Mouse (Mus musculus) adrenal gland, postnatal 14 days (tissue): ENCODE results near the gene Ppp1r14b. TPM values are rescaled to one million over a fixed set of nuclear protein-coding genes. Genes with fewer than 3 reads are reported as not detected.
A peak's percentile ranks its signal among the peaks of the same experiment; 100 is the strongest.

Source experiments
- DNase-seq: peaks from one replicate; pipeline ENCODE4 v3.0.0; 2021; ENCODE audit warnings: mixed read lengths
- total RNA-seq: library from RNA; stranded (reverse); gene quantifications from 2 replicates; pipeline ENCODE4 v1.2.3, GENCODE M21; 2021

The Ppp1r14b gene
- total RNA-seq, 1 experiment from 2014 or later = 264 TPM

DNA sequence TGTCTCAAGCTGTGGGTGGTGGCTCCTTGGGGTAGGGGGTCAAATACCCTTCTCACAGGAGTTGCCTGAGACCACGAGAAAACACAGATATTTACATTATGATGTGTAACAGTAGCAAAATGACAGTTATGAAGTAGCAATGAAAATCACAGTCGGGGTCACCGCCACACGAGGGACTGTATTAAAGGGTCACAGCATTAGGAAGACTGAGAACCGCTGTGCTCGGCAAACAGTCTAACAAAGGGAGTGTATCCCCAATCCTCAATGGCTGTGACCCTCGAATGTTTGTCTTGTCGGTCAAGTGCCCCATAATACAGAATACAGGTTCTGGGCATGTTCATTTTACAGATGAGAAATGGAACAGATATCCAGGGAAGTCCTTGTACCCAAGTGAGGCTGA is 19.2 kb downstream of the Ppp1r14b start:
- DNase-seq = no peak

DNA sequence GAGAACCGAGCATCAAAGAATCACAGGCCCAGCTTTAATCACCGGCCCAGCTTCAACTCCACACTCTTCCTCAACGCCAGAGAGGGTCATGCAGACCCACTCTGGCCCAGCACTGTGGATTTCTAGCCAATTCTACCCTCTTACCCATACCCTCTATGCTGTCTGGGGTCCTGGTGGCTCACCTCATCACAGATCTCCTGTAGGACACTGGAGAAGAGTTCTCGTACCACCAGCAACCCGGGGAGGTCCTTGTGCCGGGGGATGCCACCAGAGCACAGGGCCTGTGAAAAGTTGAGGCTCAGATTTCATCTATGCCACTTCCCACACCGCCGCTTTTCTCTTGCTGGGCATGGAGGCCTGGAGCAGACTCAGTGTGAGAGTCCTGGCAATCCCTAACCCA is 19.7 kb downstream of the Ppp1r14b start:
- DNase-seq = no peak

DNA sequence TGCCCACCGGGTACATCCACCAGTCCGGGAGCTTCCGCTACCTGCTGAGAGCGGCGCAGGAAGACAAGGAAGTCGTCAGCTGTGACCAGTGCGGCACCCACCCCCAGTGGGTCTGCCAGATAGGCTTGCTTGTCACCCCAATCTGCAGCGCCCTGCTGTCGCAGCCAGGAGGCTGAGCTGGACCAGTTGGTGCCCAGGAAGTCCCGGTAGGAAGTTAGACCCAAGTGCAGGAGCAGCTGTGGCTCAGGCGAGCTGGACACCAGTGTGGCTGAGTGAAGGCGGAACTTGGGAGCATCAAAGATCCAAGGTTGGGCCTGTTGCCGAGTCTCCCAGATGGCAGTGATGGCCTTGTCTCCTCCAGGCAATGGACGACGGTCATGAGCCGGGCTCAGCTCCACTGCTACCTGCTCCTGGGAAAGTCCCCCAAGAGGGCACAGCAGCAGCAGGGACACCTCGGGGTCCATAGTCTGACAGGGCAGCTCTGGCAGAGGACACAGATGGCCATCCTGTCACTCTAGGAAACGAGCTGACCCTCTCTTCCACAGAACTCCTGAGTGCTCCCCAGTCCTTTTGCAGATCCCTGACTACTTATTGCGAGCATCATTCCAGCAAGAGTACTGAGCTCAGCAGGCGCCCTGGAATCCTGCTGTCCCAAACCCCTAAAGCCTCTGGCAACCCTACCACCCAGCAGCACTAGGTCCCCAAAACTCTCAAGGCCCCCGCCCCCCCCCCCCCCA is 20.7 kb downstream of the Ppp1r14b start:
- peak; percentile 65 for DNase-seq

DNA sequence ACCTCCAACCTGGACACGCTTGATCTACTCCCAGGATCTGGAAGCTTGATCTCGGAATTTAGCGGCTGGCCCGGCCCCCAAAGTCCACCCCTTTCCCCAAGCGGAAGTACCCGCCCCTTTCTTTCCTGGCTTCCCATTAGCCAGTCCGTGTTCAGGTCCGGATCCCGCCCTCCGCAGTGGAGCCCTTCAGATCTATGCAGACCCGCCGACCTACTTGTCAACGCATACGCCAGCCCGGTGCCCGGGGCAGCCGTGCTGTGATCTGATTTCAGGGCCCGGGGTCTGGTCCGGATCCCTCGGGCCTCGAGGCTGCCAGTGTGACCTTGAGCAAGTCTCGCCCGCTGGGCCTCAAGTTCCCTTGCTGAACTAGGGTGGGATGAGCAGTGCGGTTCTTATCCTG is 21.2 kb downstream of the Ppp1r14b start, which contains the start of the genes Nudt22 and Trpt1:
Gene Nudt22, minus strand, starts transcription at position 112 of the 400 bp plus-strand sequence.
Gene Trpt1, plus strand, starts transcription at position 126 of the 400 bp plus-strand sequence.
- DNase-seq = peak; percentile 95

DNA sequence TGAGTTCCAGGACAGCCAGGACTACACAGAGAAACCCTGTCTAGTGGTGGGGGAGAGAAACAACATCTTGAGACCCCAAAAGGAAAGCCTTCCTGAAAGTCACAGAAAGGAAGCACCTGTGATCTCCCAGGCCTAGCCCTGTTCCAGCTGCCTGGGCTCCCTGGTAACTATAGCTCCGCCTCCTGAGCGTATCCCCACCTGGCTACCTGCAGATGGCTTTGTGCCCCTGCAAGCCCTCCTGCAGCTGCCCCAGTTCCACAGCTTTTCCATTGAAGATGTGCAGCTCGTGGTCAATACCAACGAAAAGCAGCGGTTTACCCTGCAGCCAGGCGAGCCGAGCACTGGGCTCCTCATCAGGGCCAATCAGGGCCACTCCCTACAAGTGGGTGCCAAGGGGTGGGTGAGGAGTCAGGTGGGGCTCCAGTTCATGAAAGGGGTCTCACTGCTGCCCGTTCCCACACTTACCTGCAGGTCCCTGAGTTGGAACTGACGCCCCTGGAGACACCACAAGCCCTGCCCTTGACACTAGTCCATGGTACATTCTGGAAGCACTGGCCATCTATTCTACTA is 23.0 kb downstream of the Ppp1r14b start:
- no peak for DNase-seq

DNA sequence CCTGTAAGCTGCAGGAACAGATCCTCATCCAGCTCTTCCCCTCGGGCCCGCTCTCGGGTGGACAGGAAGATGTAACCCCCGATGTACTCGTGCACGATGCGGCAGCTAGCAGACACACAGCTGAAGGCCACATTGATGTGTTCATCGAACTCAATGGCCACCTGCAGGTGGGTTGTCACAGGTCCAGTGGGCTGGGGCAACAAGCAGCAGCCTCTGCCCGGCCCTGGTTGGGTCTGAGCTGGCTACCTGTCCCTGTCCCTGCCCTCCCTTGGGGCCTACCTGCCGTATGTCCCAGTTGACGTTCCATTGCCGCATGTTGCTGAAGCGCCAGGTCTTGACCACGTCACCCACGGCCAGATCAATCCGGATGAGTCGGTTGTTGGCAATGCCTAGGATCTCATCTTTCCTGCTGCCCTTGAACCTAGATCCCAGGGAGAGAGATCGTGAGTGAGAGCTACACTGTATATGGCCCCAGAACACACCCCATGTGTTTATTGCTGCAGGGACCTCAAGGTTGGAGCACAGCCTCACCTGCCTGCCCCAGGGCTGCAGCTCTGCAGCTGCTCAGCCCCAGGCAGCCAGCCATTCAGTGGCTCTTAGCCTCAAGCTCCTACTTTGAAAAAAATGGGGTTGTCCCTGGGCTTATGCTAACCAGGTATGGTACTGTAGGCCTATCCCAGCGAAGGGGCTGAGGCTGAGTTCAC is 24.7 kb downstream of the Ppp1r14b start:
- DNase-seq = no peak

DNA sequence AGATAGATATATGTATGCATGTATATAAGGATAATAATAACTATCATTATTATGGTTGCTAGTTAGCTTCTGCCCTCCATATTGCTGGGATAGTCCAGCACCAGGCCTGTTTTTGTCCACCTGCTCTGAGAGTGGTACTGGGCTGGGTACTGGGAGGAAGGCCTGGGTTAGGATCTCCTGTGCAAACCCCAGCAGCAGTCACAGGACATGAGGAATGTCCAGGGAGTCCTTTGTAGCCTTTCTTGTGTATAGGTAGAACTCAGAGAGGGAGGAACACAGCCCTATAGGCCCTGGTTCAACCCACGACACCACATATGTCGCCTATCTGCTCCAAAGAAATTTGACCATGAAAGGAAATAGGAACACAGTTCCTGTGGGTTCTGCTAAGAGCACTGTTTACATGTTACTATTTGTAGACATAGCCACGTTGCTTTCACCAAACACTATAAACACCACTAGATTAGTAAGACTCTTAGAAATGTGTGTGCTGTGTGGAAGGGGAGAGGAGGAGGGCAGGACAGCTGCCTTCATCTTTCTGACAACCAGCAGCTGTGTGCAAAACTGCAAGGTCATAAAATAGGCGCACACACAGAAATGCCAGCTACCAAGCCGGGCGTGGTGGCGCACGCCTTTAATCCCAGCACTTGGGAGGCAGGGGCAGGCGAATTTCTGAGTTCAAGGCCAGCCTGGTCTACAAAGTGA is 32.3 kb downstream of the Ppp1r14b start:
- DNase-seq = no peak

DNA sequence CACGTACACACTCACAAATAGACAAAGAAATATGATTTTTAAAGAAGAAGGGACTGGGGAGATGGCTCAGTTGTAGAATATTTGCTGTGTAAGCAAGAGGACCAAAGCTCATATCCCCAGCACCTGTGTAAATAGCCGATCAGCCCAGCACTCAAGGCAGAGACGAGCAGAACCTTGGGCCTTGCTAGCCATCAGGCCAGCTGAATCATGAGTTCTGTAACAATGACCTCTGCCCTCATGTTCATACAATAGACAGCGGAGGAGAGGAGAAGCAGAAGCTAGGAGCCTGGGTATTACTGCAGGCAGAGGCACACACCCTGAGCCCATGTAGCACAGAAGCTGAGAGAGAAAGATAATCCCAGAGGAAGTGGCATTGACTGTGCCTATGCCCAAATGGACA is 37.7 kb downstream of the Ppp1r14b start:
- no peak for DNase-seq

DNA sequence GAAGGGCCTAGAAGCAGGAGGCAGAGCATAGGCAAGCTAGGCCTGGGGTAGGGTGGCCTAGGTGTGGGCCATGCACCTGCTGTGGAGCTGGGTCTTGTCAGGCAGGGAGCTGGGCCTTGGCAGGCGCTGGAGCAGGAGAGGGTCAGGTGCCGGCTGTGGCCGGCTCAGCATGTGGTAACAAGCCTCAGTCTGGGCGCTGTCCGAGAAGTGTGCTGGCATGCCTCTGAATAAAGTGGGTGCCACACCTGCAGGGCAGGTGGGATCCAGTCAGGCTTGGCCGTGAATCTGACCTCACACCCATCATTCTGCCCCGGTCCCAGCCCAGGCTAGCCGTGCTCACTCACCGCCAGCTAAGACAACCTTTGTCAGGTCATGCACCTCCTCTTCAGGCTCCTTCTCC is 39.2 kb downstream of the Ppp1r14b start:
- DNase-seq = no peak

DNA sequence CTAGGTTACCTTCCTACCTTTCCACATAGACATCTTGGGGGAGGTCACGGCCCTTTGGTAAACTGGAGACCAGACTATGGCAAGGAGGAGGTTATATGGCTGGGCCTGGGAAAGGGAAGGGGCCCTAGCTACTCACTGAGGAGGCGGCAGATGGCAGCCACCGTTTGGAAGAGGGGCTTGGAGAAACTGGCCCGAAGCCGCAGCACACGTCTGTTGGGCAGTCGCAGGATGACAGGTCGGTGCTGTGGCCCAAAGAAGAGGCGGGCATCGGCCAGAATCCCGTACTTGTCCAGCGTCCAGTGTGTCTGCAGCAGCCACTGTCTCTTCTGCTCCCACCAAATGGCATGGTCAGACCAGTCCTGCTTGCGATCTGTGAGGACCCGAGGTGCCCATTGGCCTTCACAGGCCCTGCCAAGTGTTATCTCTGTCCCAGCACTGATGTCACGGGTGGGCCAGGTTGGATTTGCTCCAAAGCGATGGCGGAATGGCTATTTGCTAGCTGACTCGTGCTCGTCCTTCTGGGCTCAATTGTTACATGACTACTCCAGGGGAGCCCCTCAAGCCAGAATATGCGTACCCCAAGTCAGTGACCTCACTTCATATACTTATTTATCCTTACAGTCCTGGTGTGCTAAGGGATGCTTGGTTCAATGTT is 39.8 kb downstream of the Ppp1r14b start:
- no peak for DNase-seq

DNA sequence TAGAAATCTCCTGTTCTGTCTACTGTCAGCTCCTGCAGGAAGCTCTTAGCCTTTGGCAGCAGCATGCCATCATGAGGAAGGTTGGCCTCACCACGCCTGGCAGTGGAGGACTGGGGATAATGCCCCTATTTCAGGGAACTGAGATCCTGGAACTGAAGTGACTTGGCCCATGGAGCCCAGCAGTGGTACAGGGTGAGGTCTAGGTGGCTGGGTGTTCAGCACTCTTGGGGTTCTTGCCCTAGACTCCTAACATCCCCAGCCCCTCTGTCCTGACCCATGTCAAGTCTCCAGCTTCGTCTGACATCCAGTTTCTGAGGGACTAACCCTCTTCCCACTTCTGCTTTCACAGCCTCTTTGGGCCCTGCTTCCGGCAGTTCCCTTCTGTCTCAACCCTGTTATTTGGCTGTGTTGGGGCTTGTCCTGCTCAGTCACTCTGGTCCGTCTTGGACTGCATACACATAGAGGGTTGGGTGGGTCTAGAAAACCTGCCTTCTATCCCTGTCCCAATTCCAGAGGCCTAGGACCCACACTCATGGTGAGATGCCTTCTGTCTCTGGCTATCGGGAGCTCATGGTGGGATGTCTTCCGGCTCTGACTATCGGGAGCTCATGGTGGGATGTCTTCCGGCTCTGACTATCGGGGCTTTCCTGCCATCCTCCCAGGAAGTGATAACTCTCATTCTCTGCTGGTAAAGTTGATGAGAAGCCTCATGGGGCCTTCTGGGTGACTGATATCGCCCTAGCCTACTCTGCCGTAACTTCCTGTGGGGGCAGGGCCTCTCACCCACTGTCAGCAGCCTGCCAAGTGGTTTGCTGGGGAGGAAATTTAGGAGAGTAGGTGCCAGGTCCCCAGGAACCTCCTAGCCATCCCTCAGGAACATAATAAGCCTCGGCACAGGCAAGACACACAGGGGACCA is 43.0 kb downstream of the Ppp1r14b start:
- no peak for DNase-seq

DNA sequence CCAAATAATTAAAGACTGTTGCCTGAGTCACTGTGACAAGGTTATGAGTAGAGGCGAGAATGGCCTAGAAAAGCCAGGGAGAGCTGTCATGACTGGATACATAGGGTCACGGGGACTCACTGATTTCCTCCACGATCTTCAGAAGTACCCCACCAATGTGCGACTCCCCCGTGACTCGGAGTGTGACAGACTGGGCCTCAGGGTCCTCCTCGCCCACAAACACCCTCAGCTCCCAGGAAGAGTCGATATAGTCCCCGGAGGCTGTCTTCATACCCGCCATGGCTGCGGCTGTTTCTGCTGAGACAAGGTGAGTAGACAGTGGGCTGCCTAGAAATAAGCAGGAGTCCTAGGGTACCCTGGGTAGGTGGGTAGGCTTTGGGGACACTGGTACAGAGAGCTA is 43.8 kb downstream of the Ppp1r14b start:
- no peak for DNase-seq

DNA sequence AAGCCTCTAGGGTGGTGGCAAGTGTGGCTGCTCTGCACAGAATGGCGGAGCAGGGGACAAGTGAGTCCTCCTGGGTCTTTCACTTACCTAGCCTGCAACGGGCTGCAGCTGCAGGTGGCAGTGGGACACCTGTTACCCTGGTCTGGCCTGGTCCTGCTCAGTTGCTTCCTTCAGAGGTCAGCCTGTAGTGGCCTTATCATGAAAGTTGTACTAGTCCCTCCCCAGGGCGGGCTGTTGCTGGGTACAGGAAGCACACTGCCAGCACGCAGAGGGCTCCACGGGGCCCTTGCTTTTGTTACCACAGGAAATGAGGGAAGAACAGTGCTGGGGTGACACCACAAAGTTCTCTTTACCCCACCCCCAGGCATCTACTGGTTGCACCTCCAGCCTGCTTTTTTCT is 44.4 kb downstream of the Ppp1r14b start, which contains the start of gene Fermt3:
Gene Fermt3, minus strand, starts transcription at position 279 of the 400 bp plus-strand sequence.
- peak; percentile 52 for DNase-seq

DNA sequence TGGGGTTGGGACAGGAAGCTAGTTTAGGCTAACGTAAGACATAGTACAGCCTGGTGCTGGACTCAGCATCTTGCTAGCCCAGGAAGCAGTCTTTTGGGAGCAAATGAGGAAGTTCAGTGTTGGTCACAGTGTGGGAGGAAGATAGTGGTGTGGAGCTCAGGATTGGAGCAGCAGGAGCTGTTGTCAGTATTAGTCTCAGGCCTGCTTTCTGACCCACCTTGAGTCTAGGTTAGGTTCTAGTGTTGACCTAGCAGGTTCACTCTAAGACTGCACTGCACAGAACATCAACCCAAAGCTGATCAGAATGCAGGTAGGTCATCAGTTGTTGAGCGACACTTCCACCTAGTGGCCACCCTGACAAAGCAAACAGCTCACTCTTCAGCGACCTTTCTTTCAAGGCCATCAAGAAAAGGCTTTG is 45.5 kb downstream of the Ppp1r14b start:
- DNase-seq = peak; percentile 80

Other genes starting within 250 kb of the Ppp1r14b start
- 21.4 and 21.7 TPM in 2 replicates for gene Rps6ka4, start 134.3 kb upstream of the Ppp1r14b start, total RNA-seq
- 2.4 and 4.7 TPM in 2 replicates for gene Ccdc88b, start 116.8 kb upstream of the Ppp1r14b start, total RNA-seq
- 76.6 and 79.0 TPM in 2 replicates for gene Trmt112, start 65.3 kb upstream of the Ppp1r14b start, total RNA-seq
- gene Prdx5, start 64.9 kb upstream of the Ppp1r14b start, total RNA-seq = 420 and 426 TPM in 2 replicates
- gene Esrra, start 53.2 kb upstream of the Ppp1r14b start, total RNA-seq = 63.2 and 67.0 TPM in 2 replicates
- 0.53 TPM in 1 of 2 replicates, not detected in the other for gene Catsperz, start 49.6 kb upstream of the Ppp1r14b start, total RNA-seq
- 0.93 TPM in 1 of 2 replicates, not detected in the other for gene Kcnk4, start 40.5 kb upstream of the Ppp1r14b start, total RNA-seq
- 43.0 and 45.0 TPM in 2 replicates for gene Bad, start 33.1 kb upstream of the Ppp1r14b start, total RNA-seq
- 43.0 and 43.3 TPM in 2 replicates for gene Gpr137, start 32.5 kb upstream of the Ppp1r14b start, total RNA-seq
- gene Plcb3, start 1.5 kb downstream of the Ppp1r14b start, total RNA-seq = 52.1 and 54.6 TPM in 2 replicates
- gene Fkbp2, start 5.5 kb downstream of the Ppp1r14b start, total RNA-seq = 115 and 121 TPM in 2 replicates
- gene Vegfb, start 12.7 kb downstream of the Ppp1r14b start, total RNA-seq = 116 and 122 TPM in 2 replicates
- gene Dnajc4, start 17.6 kb downstream of the Ppp1r14b start, total RNA-seq = 44.4 and 47.4 TPM in 2 replicates
- gene Nudt22, start 21.1 kb downstream of the Ppp1r14b start, total RNA-seq = 24.5 and 37.4 TPM in 2 replicates
- 15.0 and 15.1 TPM in 2 replicates for gene Trpt1, start 21.2 kb downstream of the Ppp1r14b start, total RNA-seq
- gene Fermt3, start 44.5 kb downstream of the Ppp1r14b start, total RNA-seq = 6.4 and 14.2 TPM in 2 replicates
- gene Stip1, start 65.0 kb downstream of the Ppp1r14b start, total RNA-seq = 132 and 155 TPM in 2 replicates
- 118 and 138 TPM in 2 replicates for gene Macrod1, start 81.8 kb downstream of the Ppp1r14b start, total RNA-seq
- 1.2 and 1.5 TPM in 2 replicates for gene Flrt1, start 130.8 kb downstream of the Ppp1r14b start, total RNA-seq
- 103 and 124 TPM in 2 replicates for gene Otub1, start 231.3 kb downstream of the Ppp1r14b start, total RNA-seq
- gene Cox8a, start 242.6 kb downstream of the Ppp1r14b start, total RNA-seq = 1,334 and 1,491 TPM in 2 replicates